Mouse (Mus musculus): ENCODE measurements around the gene Sp1. TPM values are rescaled to one million over a fixed set of nuclear protein-coding genes. Genes with fewer than 3 reads are reported as not detected.

Sp1 gene
- polyA plus RNA-seq (2017; shearing (Covaris generic)) = 14.1 TPM

GRCm38 (mm10) chr15:102405489-102406195 lies at the start of gene Sp1:
Sp1 (plus strand) TSS chr15:102406143.

GRCm38 (mm10) chr15:102366733-102367344 lies 39.1 kb upstream of the Sp1 start, which contains the start of gene Sp7:
Sp7 (minus strand) TSS chr15:102367182.

GRCm38 (mm10) chr15:102445146-102445545 lies 39.2 kb downstream of the Sp1 start, which contains the start of gene Amhr2:
Amhr2 (plus strand) TSS chr15:102445367.

GRCm38 (mm10) chr15:102458904-102459317 lies 53.0 kb downstream of the Sp1 start, which contains the start of gene Prr13:
Prr13 (plus strand) TSS chr15:102459028.

GRCm38 (mm10) chr15:102470183-102470604 lies 64.3 kb downstream of the Sp1 start, which contains the start of gene Pcbp2:
Pcbp2 (plus strand) TSS chr15:102470539.

Other genes with a start within 250 kb of the Sp1 start
- gene Zfp740, start 202.9 kb upstream of the Sp1 start, polyA plus RNA-seq (2017; shearing (Covaris generic)) = 100 TPM
- 24.4 TPM for gene Csad, start 201.4 kb upstream of the Sp1 start, polyA plus RNA-seq (2017; shearing (Covaris generic))
- 1,211 TPM for gene Itgb7, start 174.2 kb upstream of the Sp1 start, polyA plus RNA-seq (2017; shearing (Covaris generic))
- 43.7 TPM for gene Rarg, start 148.6 kb upstream of the Sp1 start, polyA plus RNA-seq (2017; shearing (Covaris generic))
- gene Gm9918, start 135.6 kb upstream of the Sp1 start, polyA plus RNA-seq (2017; shearing (Covaris generic)) = 0.08 TPM
- gene Mfsd5, start 126.7 kb upstream of the Sp1 start, polyA plus RNA-seq (2017; shearing (Covaris generic)) = 111 TPM
- gene Espl1, start 109.9 kb upstream of the Sp1 start, polyA plus RNA-seq (2017; shearing (Covaris generic)) = 1.2 TPM
- 400 TPM for gene Pfdn5, start 80.0 kb upstream of the Sp1 start, polyA plus RNA-seq (2017; shearing (Covaris generic))
- gene Myg1, start 74.4 kb upstream of the Sp1 start, polyA plus RNA-seq (2017; shearing (Covaris generic)) = 83.9 TPM
- 54.0 TPM for gene Aaas, start 55.4 kb upstream of the Sp1 start, polyA plus RNA-seq (2017; shearing (Covaris generic))
- not detected for gene Sp7, start 39.0 kb upstream of the Sp1 start, polyA plus RNA-seq (2017; shearing (Covaris generic))
- gene Amhr2, start 39.2 kb downstream of the Sp1 start, polyA plus RNA-seq (2017; shearing (Covaris generic)) = 0.14 TPM
- 418 TPM for gene Prr13, start 52.9 kb downstream of the Sp1 start, polyA plus RNA-seq (2017; shearing (Covaris generic))
- 105 TPM for gene Pcbp2, start 64.4 kb downstream of the Sp1 start, polyA plus RNA-seq (2017; shearing (Covaris generic))
- not detected for gene Gm10337, start 97.6 kb downstream of the Sp1 start, polyA plus RNA-seq (2017; shearing (Covaris generic))
- gene Map3k12, start 110.9 kb downstream of the Sp1 start, polyA plus RNA-seq (2017; shearing (Covaris generic)) = 9.0 TPM
- 59.4 TPM for gene Tarbp2, start 112.0 kb downstream of the Sp1 start, polyA plus RNA-seq (2017; shearing (Covaris generic))
- 4.3 TPM for gene Npff, start 118.8 kb downstream of the Sp1 start, polyA plus RNA-seq (2017; shearing (Covaris generic))
- 0.80 TPM for gene Gm28047, start 218.9 kb downstream of the Sp1 start, polyA plus RNA-seq (2017; shearing (Covaris generic))
- gene Atf7, start 219.3 kb downstream of the Sp1 start, polyA plus RNA-seq (2017; shearing (Covaris generic)) = 40.9 TPM

Measured in CD4-positive, CD25-positive, alpha-beta regulatory T cell (primary cell).